Mouse (Mus musculus) liver, postnatal 0 days (tissue): Measurements from ENCODE around the gene Tmem109. TPM values are rescaled to one million over a fixed set of nuclear protein-coding genes. Genes with fewer than 3 reads are reported as not detected.
A peak's percentile ranks its signal among the peaks of the same experiment; 100 is the strongest.

Source experiments
- ATAC-seq: fragments of 200-750 bp; cut with Nextera tagmentation; 2 replicates; pipeline ENCODE4 v1.8.0; 2017; ENCODE audit warnings: mild to moderate bottlenecking, moderate library complexity
- DNase-seq: peaks from one replicate; pipeline ENCODE4 v3.0.0-alpha.2; 2016
- H3K27ac ChIP-seq: fragments of 300-500 bp; sonication (generic); 2 replicates; pipeline ENCODE4 v1.5.1; 2014; ENCODE audit warnings: antibody characterized with exemption, moderate library complexity, mild to moderate bottlenecking, low read depth
- H3K27me3 ChIP-seq: fragments of 300-500 bp; sonication (generic); 2 replicates; pipeline ENCODE4 v1.6.1; 2014; ENCODE audit warnings: low read length, control low read depth, mixed read lengths; ENCODE audit not compliant: insufficient read depth
- H3K36me3 ChIP-seq: fragments of 300-500 bp; sonication (generic); replicated peaks from 2 replicates; pipeline ENCODE4 v1.6.1; 2014; ENCODE audit warnings: mild to moderate bottlenecking, control low read depth, low read length, moderate library complexity, mixed read lengths; ENCODE audit not compliant: insufficient read depth
- H3K4me1 ChIP-seq: fragments of 300-500 bp; sonication (generic); 2 replicates; pipeline ENCODE4 v1.6.1; 2014; ENCODE audit warnings: antibody characterized with exemption, mild to moderate bottlenecking, control low read depth; ENCODE audit not compliant: insufficient read depth
- H3K4me2 ChIP-seq: fragments of 300-500 bp; sonication (generic); 2 replicates; pipeline ENCODE4 v1.6.1; 2014; ENCODE audit warnings: low read depth, mild to moderate bottlenecking, low read length, moderate library complexity, mixed read lengths
- H3K4me3 ChIP-seq: fragments of 300-500 bp; sonication (generic); 2 replicates; pipeline ENCODE4 v1.5.1; 2014; ENCODE audit warnings: low read depth, low read length
- H3K9ac ChIP-seq: fragments of 300-500 bp; sonication (generic); replicated peaks from 2 replicates; pipeline ENCODE4 v1.6.1; 2014; ENCODE audit warnings: mild to moderate bottlenecking, moderate library complexity
- H3K9me3 ChIP-seq: fragments of 300-500 bp; sonication (generic); 2 replicates; pipeline ENCODE4 v1.6.1; 2016; ENCODE audit warnings: mild to moderate bottlenecking, control low read depth, low read length, mixed read lengths
- CTCF ChIP-seq: sonication (generic); IDR thresholded peaks from 2 replicates; pipeline ENCODE4 v1.5.1; 2016; ENCODE audit warnings: antibody characterized with exemption, low read depth
- EP300 ChIP-seq: IDR thresholded peaks from 2 replicates; pipeline ENCODE4 v1.6.1; 2016; ENCODE audit warnings: antibody characterized with exemption, low read depth, mild to moderate bottlenecking
- WGBS: fragments of 180-500 bp; shearing (Covaris S2); extraction: QIAGEN DNeasy Blood & Tissue Kit; methylation state at CpG from one replicate; pipeline ENCODE4 v1.1.7; 2014; ENCODE audit not compliant: insufficient replicate concordance; 5-methylcytosine and 5-hydroxymethylcytosine counted together
- polyA plus RNA-seq: library from polyadenylated mRNA; unstranded; fragments of >200 nt; fragmentation: Nextera tagmentation; extraction: Ambion mirVana; gene quantifications from 2 replicates; pipeline ENCODE4 v1.2.1, GENCODE M21; 2015

Tmem109 gene
- polyA plus RNA-seq, 1 experiment from 2014 or later: 12.8 TPM

DNA sequence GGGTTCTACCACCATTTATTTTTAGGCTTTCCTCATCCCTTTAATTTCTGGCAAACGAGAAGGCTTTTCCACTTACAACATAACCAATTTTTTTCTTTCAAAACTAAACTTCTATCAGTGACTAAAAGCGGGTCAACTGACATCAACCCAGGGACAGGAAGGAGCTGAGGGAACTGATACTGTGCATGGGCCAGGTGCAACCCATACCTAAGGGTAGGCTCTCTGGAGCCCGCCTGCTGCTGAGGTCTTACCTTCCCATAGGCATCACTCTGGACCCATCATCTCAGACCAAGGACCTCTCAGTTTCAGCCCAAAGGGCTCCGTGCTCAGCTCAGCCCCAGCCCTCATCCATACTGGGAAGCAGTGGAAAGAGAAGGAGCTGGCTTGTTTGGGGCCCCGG lies 53.5 kb downstream of the Tmem109 start:
- H3K4me2 ChIP-seq: no peak overlapping the region
- DNase-seq (no peak), ATAC-seq (no peak)
- peaks cover 6% of the 10 kb centered on the region for H3K4me1 ChIP-seq
- no peaks in the 10 kb centered on the region for H3K27me3 ChIP-seq
- H3K9me3 ChIP-seq: no peaks in the 10 kb centered on the region
- no peak for TF ChIP-seq CTCF
- no peak for TF ChIP-seq EP300
- no peak overlapping the region for H3K27ac ChIP-seq
- 74% methylated on average over 5 of the region's 5 CpGs for WGBS
- no peak overlapping the region for H3K4me3 ChIP-seq
- no peak overlapping the region for H3K9ac ChIP-seq
- H3K36me3 ChIP-seq: no peaks in the 10 kb centered on the region

DNA sequence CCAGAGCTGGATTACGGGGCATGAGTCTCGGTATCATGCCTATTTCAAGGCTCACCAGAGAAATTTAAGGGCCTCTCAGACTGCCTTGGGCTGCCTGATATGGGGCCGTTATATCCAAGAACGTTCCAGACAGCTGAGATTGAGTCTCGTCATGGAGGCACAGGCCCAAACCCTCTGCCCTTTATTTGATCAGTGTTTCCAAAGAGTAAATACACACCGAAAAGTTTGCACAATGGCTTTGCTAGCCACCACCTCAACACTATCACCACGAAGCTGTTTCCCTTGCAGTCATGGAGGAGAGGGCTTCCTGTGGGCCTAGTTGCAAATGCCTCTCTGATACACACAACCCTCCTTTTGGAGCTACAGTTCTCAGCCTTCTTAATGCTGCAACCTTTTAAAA lies 57.7 kb downstream of the Tmem109 start:
- Histone ChIP-seq H3K36me3 (no peaks in the 10 kb centered on the region), H3K9me3 (no peaks in the 10 kb centered on the region), H3K4me1 (peaks cover 4% of the 10 kb centered on the region), H3K4me2 (no peak overlapping the region), H3K27ac (no peak overlapping the region), H3K9ac (no peak overlapping the region), H3K4me3 (no peak overlapping the region), H3K27me3 (no peaks in the 10 kb centered on the region)
- peak; percentile 54 for ATAC-seq
- no peak for TF ChIP-seq CTCF
- TF ChIP-seq EP300: no peak
- 55% methylated on average over 7 of the region's 7 CpGs for WGBS
- DNase-seq: no peak

DNA sequence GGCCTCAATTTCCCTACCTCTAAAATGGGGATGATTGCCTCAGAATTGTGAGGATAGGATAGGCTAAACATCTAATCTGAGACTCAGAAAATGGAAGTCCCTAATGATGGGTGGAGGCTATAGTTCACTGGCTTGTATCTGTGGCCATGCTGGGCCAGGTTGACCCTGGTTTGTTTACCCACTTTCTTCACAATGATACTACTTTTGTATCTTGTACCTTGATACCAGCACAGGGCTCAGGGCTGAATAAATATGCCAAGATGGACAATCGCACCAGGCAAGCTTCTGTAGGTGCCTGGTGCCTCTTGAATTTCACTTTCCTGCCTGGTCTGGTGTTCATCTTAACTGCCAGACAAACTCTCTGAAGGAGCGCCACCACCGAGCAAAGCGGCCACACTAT lies 59.3 kb downstream of the Tmem109 start:
- WGBS: 77% methylated on average over 4 of the region's 4 CpGs
- Histone ChIP-seq H3K27ac (no peak overlapping the region), H3K36me3 (no peaks in the 10 kb centered on the region), H3K27me3 (no peaks in the 10 kb centered on the region), H3K9me3 (no peaks in the 10 kb centered on the region), H3K4me2 (no peak overlapping the region), H3K9ac (no peak overlapping the region), H3K4me1 (peaks cover 4% of the 10 kb centered on the region), H3K4me3 (no peak overlapping the region)
- DNase-seq (no peak), ATAC-seq (peak; percentile 73)
- TF ChIP-seq EP300: no peak
- TF ChIP-seq CTCF: no peak

DNA sequence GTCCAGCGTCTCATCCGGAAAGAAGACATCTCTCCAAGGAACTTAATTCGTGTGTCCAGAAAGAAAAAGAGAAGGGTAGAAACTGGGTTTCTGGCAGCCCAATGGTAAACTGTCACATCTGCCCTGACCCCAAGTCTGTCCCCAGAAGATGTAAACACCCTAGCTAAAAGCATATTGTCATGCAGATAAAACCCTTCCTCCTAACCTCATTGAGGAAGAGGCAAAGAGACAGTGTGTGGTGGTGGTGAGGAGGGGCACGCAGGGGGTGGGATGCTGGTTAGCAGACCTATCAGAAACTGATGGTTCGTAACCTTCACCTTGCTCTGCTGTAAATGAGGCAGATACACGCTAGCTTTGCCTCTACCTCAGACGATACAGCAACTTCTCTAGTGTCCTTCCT lies 60.5 kb downstream of the Tmem109 start:
- 57% methylated on average over 7 of the region's 7 CpGs for WGBS

More for the DNA sequence above, 60.5 kb downstream of the Tmem109 start:
- no peaks in the 10 kb centered on the region for H3K27me3 ChIP-seq
- no peak overlapping the region for H3K27ac ChIP-seq
- no peak overlapping the region for H3K9ac ChIP-seq
- DNase-seq (no peak), ATAC-seq (no peak)
- peaks cover 4% of the 10 kb centered on the region for H3K4me1 ChIP-seq
- no peak overlapping the region for H3K4me2 ChIP-seq
- H3K9me3 ChIP-seq: no peaks in the 10 kb centered on the region
- TF ChIP-seq EP300 (no peak), CTCF (no peak)
- no peak overlapping the region for H3K4me3 ChIP-seq
- no peaks in the 10 kb centered on the region for H3K36me3 ChIP-seq

Other genes with a start within 250 kb of the Tmem109 start
- gene Vwce, start 247.8 kb downstream of the Tmem109 start, polyA plus RNA-seq: 18.2 and 19.9 TPM in 2 replicates
- 0.07 TPM in 1 of 2 replicates, not detected in the other for gene Pga5, start 203.9 kb downstream of the Tmem109 start, polyA plus RNA-seq
- gene Vps37c, start 193.3 kb downstream of the Tmem109 start, polyA plus RNA-seq: 8.2 and 9.4 TPM in 2 replicates
- gene Cd5, start 143.0 kb downstream of the Tmem109 start, polyA plus RNA-seq: 0.16 and 0.17 TPM in 2 replicates
- 0.11 TPM in 1 of 2 replicates, not detected in the other for gene Cd6, start 51.9 kb downstream of the Tmem109 start, polyA plus RNA-seq
- gene Slc15a3, start 42.3 kb downstream of the Tmem109 start, polyA plus RNA-seq: 4.2 and 4.4 TPM in 2 replicates
- gene Tmem132a, start 12.1 kb downstream of the Tmem109 start, polyA plus RNA-seq: 2.0 and 2.1 TPM in 2 replicates
- gene Prpf19, start 13.2 kb upstream of the Tmem109 start, polyA plus RNA-seq: 10.2 and 12.7 TPM in 2 replicates
- not detected in 2 replicates for gene Zp1, start 38.6 kb upstream of the Tmem109 start, polyA plus RNA-seq
- not detected in 2 replicates for gene Ptgdr2, start 55.2 kb upstream of the Tmem109 start, polyA plus RNA-seq
- gene Ccdc86, start 67.3 kb upstream of the Tmem109 start, polyA plus RNA-seq: 11.6 and 12.4 TPM in 2 replicates
- not detected in 2 replicates for gene Ms4a10, start 92.7 kb upstream of the Tmem109 start, polyA plus RNA-seq
- gene Ms4a15, start 111.2 kb upstream of the Tmem109 start, polyA plus RNA-seq: not detected in 2 replicates
- gene Ms4a18, start 136.0 kb upstream of the Tmem109 start, polyA plus RNA-seq: not detected in 2 replicates
- 0.13 and 0.26 TPM in 2 replicates for gene Ms4a8a, start 199.1 kb upstream of the Tmem109 start, polyA plus RNA-seq
- not detected in 2 replicates for gene 1700017D01Rik, start 248.9 kb upstream of the Tmem109 start, polyA plus RNA-seq